Mouse (Mus musculus): ENCODE data around the gene Sfxn4.

The Sfxn4 gene

DNA sequence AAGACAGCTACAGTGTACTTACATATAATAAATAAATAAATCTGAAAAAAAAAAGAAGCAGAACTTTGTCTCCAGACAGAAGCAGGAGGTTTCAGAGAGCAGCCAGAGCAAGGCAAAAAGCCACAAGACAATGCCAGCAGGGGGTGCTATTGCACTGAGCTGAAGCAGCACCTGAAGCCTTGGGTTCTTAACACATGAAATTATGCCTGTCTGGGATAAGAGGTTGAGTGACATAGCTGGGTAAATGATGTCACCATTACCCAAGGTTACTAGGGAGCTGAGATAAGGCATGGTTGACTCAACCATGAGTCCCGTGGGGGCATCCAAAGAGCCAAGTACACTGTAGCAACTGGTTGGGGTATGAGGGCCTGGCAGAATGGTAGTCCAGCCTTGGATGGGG is 23.5 kb downstream of the Sfxn4 start:
- CTCF ChIA-PET: interaction anchor here (0.7 kb wide), 1 partner anchor 97 kb away, joined by 4 read pairs; no protein-coding TSS in a partner anchor

DNA sequence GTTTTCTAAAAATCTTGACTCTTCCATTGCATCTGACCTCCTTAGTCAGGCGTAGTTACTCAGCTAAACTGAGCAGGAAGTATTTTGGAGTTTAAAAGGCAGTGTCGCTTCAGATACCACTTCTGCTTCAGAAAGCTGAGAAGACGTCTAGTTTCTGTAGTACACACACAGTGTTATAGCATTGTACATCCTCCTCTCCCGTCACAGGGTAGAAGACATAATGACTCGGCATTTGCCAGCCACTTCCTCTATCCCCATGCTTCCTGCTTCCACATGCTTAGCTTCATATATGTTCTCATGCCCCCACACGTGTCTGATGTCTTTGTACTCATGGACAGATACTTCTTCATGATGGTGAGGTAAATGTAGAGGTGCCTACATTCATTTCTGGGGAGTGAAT is 42.6 kb downstream of the Sfxn4 start:
- CTCF ChIA-PET: no interaction called here

DNA sequence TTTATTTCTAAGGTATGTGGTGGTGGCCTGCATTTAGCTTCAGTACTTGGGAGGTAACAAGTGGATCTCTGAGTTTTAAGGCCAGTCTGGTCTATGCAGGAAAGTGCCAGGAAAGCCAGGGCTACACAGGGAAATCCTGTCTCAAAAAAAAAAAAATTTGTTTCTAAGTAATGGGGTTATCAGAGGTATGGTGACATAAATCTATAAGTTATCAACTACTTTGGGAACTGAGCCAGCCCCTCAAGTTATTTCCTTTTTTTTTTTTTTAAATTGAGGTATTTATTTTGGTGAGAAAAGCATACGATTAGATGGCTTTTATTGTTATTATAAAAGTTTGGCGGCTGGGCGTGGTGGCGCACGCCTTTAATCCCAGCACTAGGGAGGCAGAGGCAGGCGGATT is 48.1 kb downstream of the Sfxn4 start:
- CTCF ChIA-PET: interaction anchor here (0.7 kb wide), 1 partner anchor 65 kb away, joined by 8 read pairs; no protein-coding TSS in a partner anchor

DNA sequence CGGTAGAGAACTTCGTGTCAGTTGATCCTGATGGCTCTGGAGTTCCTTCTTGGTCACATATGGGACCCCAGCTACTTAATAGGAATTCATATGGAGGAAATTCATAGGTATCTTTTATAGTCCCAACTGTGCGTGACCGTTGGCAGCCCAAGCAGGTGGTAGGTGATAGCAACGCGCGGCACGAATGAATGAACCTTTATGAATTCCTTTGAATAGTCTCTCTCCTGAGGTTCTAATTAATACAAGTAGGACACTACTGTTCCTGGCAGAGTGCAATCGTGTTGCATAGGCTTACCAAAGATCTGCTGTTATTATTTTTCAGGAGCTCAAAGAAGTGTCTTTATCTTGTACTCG is 49.3 kb downstream of the Sfxn4 start:
- CTCF ChIA-PET: no interaction called here

DNA sequence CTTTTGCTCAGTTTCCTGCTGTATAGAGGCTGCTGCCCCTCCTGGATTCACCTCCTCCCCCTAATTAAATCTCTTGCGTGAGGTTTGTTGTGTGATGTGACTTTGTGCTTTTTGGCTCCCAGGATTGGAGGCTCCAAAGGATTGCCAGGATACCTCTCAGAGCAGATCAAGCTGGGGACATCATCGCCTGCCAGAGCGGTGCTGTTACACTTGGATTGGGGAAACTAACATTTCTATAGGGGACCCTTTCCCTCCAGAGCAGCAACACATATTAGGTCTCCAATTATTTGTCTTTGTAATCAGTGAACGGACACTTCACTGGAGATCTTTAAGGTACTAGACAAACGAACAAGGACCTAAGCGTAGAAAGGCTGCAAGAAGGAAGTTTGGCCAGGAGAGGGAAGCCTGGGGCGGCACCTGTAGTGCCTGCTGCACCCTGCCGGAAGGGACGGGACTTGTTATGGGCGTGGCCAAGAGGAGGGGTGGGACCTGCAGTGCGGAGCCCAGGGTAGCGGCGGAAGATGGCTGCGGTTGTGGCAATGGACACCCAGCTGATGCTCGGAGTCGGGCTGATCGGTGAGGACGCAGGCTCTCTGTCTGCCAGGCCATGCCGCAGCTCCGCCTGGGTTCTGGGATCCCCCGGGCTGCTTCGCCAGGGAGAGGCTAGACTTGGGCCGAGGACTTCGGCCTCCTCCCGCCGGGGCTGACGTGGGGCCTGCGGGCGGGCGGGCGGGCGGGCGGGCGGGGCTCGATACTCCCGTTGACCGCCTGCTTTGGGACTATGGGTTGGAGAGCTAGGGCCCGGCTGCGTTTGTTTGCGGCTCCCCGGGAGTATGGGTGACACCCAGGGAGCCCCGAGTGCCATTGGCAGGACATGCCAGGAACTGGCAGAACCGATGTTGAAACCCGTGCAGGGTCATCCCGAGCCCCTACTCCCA is 49.9 kb downstream of the Sfxn4 start, which contains the start of gene Fam45a:
Fam45a (plus strand) TSS at position 488 of the 938 bp plus-strand sequence.
- CTCF ChIA-PET: no interaction called here

DNA sequence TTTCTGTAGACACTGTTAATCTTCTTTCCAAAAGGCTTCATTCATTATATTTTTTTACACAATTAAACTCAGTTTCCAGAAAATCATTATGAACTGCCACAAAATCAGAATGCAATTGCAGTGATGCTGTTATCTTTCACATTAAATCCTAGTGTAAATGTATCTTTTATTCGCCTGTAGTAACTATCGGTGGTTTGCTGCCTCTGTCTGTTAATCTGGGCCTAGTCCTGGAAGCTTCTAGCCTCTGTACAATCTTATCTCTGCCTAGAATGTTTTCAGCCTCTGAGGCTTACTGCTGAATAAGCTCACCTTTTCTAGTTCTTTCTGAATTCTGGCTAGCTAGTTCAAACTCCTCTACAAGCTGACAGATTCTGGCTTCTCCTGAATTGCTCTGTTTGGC is 51.4 kb downstream of the Sfxn4 start:
- CTCF ChIA-PET: no interaction called here

DNA sequence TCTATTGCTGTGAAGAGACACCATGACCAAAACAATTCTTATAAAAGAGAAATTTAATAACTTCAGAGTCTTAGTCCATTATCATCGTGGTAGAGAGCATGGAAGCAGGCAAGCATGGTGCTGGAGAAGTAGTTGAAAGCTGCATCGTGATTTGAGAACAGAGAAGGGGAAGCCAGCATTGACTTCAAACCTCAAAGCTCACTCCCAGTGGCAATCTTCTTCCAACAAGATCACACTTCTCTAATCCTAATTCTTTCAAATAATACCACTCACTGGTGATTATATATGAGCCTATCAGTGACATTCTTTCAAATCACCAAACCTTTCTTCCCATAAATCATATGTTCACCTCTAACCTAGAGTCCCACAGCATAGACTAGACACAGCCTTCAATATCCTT is 56.4 kb downstream of the Sfxn4 start:
- CTCF ChIA-PET: no interaction called here

DNA sequence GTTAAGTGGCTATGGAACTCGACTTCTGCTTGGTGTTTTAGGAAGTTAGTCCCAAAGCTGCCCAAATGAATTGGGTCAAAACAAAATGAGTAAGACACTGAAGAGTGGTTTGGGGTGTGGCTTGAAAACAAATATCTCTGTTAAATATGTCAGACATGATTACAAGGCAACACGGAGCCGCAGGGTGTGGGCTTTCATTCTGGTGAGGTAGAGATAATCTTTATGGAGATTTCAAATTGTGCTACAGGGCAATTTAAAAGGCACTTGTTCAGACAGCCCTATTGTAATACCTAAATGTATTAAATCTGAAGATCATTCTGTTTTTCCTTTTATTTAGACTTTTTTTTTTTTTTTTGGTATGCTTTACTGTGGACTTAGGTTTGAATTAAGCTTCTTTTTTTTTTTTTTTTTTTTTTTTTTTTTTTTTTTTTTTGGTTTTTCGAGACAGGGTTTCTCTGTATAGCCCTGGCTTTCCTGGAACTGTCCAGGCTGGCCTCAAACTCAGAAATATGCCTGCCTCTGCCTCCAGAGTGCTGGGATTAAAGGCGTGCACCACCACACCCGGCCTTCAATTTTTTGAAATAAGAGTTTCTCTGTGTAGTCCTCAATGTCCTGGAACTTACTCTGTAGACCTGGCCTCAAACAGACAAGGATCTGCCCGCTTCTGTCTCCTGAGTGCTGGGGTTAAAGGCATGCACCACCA is 61.3 kb downstream of the Sfxn4 start:
- CTCF ChIA-PET: no interaction called here

DNA sequence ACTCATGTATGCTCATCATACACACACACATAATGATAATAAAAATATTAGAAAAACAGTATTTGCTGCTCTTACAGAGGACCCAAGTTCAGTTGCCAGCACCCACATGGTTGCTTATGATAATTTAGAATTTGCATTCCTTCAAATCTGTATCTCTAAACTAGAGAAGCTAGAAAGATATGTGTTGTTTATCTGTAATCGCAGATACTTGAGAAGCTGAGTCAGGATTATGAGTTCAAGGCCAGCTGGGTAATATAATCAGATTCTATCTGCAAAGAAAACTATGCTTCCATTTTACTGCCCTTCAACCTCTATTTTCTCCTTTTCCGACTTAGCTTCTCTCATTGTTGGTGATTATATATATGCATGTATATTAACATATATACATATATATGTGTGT is 63.9 kb downstream of the Sfxn4 start:
- CTCF ChIA-PET: no interaction called here

DNA sequence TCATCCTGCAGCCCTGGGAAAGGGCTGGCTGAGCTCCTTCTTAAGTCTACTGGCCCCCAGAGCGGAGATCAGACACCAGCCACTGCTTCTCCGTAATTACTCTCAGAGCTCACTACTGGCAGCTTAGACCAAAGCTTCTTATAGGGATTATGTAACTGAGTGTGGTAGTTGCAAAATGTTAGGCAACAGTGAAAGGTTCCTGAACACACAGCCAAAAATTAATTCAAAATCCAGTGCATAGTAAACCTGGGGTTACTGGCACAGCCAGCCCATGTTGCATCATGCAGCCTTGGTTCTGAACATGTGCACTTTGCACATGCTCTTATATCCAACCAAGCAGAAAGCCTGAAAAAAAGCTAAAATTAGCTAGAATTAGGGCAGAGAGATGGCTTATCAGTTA is 66.0 kb downstream of the Sfxn4 start:
- CTCF ChIA-PET: no interaction called here

DNA sequence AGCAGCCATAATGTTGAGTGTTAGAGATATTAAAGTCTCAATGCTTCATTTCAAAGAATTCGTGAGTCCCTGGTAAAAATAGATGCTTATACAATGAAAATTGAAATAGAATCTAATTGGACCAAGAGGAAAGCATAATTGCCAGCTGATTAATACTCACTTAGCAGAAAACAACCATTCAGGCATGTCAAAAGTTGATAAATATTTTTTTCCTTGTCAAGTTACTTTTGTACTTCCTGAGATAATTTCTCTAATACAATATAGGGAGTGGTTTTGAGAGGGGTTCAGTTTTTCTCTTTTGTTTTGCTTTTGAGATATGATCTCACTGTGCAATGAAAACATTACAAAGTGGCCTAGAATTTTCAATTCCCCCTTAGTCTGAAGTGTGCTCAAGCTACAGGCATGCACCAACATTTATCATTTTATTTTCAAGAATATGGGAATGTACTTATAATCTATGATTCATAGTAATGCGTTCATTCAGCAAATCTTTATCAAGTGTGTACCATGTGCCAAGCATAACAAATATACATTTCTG is 68.0 kb downstream of the Sfxn4 start:
- CTCF ChIA-PET: no interaction called here

DNA sequence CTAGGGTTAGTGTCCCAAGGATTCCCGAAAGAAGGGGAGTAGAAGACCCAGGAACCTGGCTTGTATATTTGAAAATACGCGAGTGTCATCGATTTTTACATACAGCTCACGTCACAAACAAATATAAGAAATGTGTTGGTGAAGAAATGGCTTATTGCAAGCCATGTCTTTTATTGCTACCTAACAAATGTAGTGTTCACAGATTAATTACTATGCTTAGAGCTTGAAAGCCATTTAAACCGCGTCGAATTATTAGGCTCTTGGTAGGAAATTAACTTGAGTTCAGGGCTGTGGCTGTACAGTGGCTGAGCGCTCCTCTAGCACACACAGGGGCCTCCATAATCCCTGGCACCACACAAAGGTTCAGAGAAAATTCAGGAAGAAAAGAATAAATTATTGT is 70.1 kb downstream of the Sfxn4 start:
- CTCF ChIA-PET: no interaction called here

DNA sequence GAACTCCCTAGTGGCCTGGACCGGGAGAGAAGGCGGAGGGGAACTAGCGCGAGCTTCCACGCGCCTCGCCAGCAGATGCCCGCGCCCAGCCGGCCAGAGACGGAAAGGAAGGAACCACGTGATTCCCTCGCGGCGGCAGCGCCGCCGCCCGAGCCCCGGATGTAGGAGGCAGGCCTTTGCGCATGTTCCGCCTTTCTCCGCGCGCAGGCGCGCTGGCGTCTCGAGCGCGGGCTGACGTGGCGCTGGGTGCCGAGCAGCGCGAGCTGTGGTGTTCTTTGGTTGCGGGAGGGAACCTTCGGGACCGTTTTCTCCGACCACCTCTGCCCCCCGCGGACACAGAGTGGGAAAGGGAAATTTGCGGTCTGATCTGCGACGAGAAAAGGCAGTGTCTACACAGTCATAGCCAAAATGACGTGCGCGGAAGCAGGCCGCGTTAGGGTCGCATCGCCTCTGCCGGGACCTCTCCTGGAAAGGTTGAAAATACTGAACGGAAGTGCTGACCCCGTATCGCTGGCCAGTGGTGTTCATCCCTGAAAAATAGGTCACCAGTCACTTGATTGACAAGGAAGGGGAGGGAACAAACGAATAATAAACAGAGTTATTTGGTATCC is 70.6 kb downstream of the Sfxn4 start, which contains the start of gene Eif3a:
Eif3a (minus strand) TSS at position 108 of the 611 bp plus-strand sequence.
- CTCF ChIA-PET: no interaction called here

DNA sequence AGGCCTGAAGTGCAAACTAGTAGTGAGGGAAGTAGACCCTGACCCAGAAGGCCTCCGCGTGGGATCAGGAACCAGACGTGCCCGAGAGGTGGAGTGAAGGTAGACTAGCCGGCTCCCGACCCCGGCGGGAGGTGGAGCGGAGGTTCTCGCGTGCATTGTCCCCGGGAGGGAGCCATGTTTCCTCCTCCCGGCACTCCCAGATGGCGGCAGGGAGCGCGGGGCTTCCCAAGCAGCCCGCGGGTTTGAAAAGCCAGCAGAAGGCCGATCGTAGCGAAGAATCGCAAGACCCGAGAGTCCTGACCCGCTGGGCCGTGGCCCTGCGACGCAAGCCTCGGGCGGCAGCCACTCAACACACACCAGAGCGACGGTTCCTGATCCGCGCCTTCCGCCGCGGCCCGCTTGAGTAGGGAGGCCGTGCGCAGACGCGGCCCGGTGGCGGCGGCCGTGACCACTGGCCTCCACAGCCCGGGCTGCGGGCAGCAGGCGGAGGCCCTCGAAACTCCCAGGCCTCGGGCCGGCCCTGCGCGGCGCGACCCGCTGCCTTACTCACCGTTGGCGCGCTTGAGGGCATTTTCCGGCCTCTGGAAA is 71.3 kb downstream of the Sfxn4 start:
- CTCF ChIA-PET: no interaction called here

DNA sequence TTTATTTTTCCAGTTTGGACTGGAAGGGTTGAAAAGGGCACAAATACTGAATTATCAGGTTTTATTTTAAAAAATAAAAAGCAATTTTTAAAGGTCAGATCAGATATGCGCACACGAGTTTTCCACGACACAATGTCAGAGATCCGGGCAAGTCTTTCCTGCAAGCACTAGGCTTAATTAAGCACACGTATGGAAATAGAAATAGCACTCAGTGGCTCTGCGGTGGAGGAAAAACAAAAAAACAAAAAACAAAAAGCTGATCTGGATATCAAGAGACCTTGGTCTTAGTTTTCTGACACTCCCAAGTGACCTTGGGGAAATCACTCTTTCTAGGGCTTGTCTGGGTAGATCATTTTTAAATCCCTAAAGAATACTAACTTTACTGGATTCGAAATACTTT is 71.8 kb downstream of the Sfxn4 start:
- CTCF ChIA-PET: no interaction called here

DNA sequence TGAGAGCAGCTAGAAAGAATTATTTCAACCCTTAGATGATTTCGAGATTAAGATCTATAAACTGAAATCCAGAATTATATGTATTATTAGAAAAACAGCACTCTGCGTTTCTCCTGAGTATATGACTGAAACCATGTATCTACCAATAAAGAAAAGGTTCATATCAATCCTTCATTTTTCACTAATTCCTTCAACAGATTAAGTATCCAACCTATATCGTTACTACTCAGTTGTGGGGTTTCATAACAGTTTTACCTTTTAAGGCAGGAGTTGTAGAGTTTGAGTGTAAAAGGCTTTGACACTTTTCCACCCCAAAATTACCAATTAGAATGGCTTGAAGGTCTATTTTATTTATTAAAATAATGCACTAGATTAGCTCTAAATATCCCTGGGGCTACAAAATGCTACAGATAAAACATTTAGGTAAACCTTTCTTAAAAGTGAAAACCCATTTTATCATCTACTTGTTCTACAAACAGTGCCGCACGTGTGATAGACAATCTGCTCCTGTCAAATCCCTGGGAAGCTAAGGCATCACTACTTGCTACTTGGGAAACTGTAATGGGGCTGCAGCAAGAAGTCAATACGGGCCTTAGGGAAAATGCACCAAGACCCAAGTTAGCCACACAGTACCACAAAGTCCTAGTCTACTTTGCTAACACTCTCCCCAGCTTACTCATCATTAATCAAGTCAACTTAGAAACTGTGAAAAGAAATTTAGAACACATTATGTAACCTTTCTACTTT is 72.9 kb downstream of the Sfxn4 start:
- CTCF ChIA-PET: interaction anchor here (0.6 kb wide), 1 partner anchor 245 kb away, joined by 3 read pairs; no protein-coding TSS in a partner anchor

DNA sequence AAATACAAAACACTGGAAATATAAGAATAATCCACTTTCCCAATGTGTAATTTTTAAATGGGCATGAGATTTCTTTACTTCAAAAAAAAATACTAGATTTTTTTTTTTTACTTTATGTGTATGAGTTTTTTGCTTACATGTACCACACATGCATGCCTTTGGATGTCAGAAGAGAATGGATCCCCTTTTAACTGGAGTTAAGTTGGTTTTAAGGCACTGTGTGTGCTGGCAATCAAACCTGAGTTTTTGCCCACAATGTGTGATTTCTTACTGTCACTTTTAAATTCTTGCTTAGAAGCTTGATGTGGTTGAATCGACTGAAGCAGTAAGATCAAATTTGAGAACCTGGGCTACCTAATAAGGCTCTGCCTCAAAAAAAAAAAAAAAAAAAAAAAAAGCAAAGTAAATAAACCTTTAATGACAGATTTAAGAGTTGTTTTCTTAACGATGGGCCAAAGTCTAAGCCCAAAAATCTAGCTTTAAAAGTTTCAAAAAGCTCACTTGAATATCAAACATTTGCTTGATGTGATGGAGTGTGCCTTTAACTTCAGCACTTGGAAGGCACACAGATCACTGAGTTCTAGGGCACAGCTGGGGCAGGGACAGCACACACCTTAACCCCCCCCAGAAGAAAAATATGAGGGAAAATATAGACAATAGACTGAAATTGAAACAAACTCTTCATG is 73.7 kb downstream of the Sfxn4 start:
- CTCF ChIA-PET: interaction anchor here (0.6 to 0.7 kb wide), 2 partner anchors 346 to 435 kb away, joined by 4 to 5 read pairs; no protein-coding TSS in a partner anchor
